Mouse (Mus musculus): ENCODE measurements around the gene Rab5b.

DNA sequence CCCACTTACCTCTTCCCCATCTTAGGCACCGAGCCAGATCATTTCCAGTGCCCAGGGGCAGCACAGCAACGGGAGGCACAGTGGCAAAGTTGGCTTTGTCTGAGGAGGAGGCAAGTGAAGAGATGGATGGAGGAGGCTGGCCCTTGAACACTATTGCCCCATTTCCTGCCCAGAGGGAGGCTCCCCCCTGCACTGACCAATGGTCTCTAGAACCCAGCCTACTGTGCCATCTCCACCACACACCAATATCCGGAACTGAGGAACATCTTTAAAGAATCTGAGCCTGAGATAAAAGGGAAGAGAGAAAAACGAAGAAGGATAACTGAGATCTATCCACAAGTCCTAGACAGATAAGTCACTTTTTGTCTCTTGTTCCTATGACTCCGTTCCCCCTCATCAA is 32.0 kb upstream of the Rab5b start:
- TF ChIP-seq GATA1 (IDR thresholded peaks at IDR 0.05; ENCODE audit: borderline replicate concordance, low read length): no peak
- TF ChIP-seq FLI1 (IDR thresholded peaks at IDR 0.05; ENCODE audit: low read length): no peak

Measured in megakaryocyte, embryonic 14.5 days (primary cell).